Mouse (Mus musculus) induced T-regulatory cell, adult 2 months (primary cell): ENCODE measurements at regions not wholly inside any gene's neighbourhood (a gene's known extent, or its start where the extent isn't known, plus 50 kb on each side); places are given as distances from the start of the nearest gene placed in this dataset.

Experiments used
- DNase-seq: peaks from one replicate; pipeline ENCODE4 v3.0.0-alpha.2; 2012; ENCODE audit warnings: low read depth

- no peak for DNase-seq
Measured at GRCm38 (mm10) chr6:71012436-71012822, 56.1 kb downstream of the Foxi3 start.

GRCm38 (mm10) chr6:71012823-71013461 is 56.6 kb downstream of the Foxi3 start:
- DNase-seq: peak; percentile 35

- DNase-seq: peak; percentile 7
Measured at GRCm38 (mm10) chr6:71016388-71016787, 60.1 kb downstream of the Foxi3 start.

- DNase-seq: no peak
Measured at GRCm38 (mm10) chr6:71021353-71021752, 65.0 kb downstream of the Foxi3 start.

GRCm38 (mm10) chr6:71025472-71025871 is 69.1 kb downstream of the Foxi3 start:
- DNase-seq: no peak

- no peak for DNase-seq
Measured at GRCm38 (mm10) chr6:71029663-71030062, 73.3 kb downstream of the Foxi3 start.

- DNase-seq: peak; percentile 61
Measured at GRCm38 (mm10) chr6:71030541-71030940, 74.2 kb downstream of the Foxi3 start.

GRCm38 (mm10) chr6:71044241-71044640 is 87.9 kb downstream of the Foxi3 start:
- no peak for DNase-seq

GRCm38 (mm10) chr6:71045261-71045660 is 88.9 kb downstream of the Foxi3 start:
- DNase-seq: no peak

- peak; percentile 27 for DNase-seq
Measured at GRCm38 (mm10) chr6:71048199-71049094, 92.1 kb downstream of the Foxi3 start.

GRCm38 (mm10) chr6:71050248-71050647 is 93.9 kb downstream of the Foxi3 start:
- DNase-seq: no peak

- no peak for DNase-seq
Measured at GRCm38 (mm10) chr6:71050754-71051213, 93.5 kb downstream of the Thnsl2 start.

- no peak for DNase-seq
Measured at GRCm38 (mm10) chr6:71057209-71057858, 86.9 kb downstream of the Thnsl2 start.

- DNase-seq: no peak
Measured at GRCm38 (mm10) chr6:71060116-71060515, 84.1 kb downstream of the Thnsl2 start.

- DNase-seq: peak; percentile 16
Measured at GRCm38 (mm10) chr6:71062980-71063379, 81.3 kb downstream of the Thnsl2 start.

- no peak for DNase-seq
Measured at GRCm38 (mm10) chr6:71065428-71065827, 78.8 kb downstream of the Thnsl2 start.

GRCm38 (mm10) chr6:71069229-71069628 is 75.0 kb downstream of the Thnsl2 start:
- DNase-seq: no peak

GRCm38 (mm10) chr6:71074789-71075191 is 69.4 kb downstream of the Thnsl2 start:
- no peak for DNase-seq
